Mouse (Mus musculus) G1E (cell line): ENCODE measurements around the gene Cops7a. TPM values are rescaled to one million over a fixed set of nuclear protein-coding genes. Genes with fewer than 3 reads are reported as not detected.
A peak's percentile ranks its signal among the peaks of the same experiment; 100 is the strongest.

Source experiments
- ATAC-seq: 2 replicates; pipeline ENCODE4 v1.8.0; 2016; ENCODE audit warnings: mild to moderate bottlenecking; ENCODE audit not compliant: insufficient number of reproducible peaks, poor library complexity, low FRiP score, severe bottlenecking; ENCODE audit errors: extremely low read depth
- DNase-seq: peaks from one replicate; pipeline ENCODE4 v3.0.0; 2012; ENCODE audit warnings: low spot score
- H3K27me3 ChIP-seq: 2 replicates; pipeline ENCODE4 v1.6.1; 2012; ENCODE audit warnings: mild to moderate bottlenecking, low read length, inconsistent platforms; ENCODE audit not compliant: insufficient read depth
- H3K36me3 ChIP-seq: replicated peaks from 2 replicates; pipeline ENCODE3; 2012; ENCODE audit warnings: mild to moderate bottlenecking, inconsistent platforms
- H3K4me1 ChIP-seq: 2 replicates; pipeline ENCODE4 v1.6.1; 2012; ENCODE audit warnings: low read depth, low read length, inconsistent platforms, mixed read lengths; ENCODE audit not compliant: insufficient read depth
- H3K4me3 ChIP-seq: 2 replicates; pipeline ENCODE4 v1.5.1; 2012; ENCODE audit warnings: low read depth, mild to moderate bottlenecking, inconsistent platforms, low read length, moderate library complexity, mixed read lengths
- H3K9me3 ChIP-seq: replicated peaks from 2 replicates; pipeline ENCODE4 v1.6.1; 2012; ENCODE audit warnings: inconsistent platforms
- CTCF ChIP-seq: IDR thresholded peaks from 2 replicates; pipeline ENCODE4 v1.5.1; 2012; ENCODE audit warnings: low read depth, low read length, inconsistent platforms, mixed read lengths
- GATA1 ChIP-seq: IDR thresholded peaks from 2 replicates; pipeline ENCODE4 v1.6.1; 2012; ENCODE audit warnings: borderline replicate concordance, low read length, inconsistent platforms, mixed read lengths
- GATA2 ChIP-seq: IDR thresholded peaks from 2 replicates; pipeline ENCODE4 v1.6.1; 2012; ENCODE audit warnings: low read depth, low read length, inconsistent platforms, borderline replicate concordance
- POLR2AphosphoS5 ChIP-seq: IDR thresholded peaks from 2 replicates; pipeline ENCODE4 v1.6.1; 2012; ENCODE audit warnings: low read depth, low read length, inconsistent platforms; ENCODE audit not compliant: insufficient replicate concordance
- TAL1 ChIP-seq: conservative IDR thresholded peaks from 2 replicates; pipeline ENCODE4 v1.6.1; 2012; ENCODE audit warnings: low read depth, low read length, inconsistent platforms, mixed read lengths
- polyA plus RNA-seq: library from polyadenylated mRNA; stranded (reverse); fragments of >175 nt; gene quantifications from 2 replicates; pipeline ENCODE4 v1.2.3, GENCODE M21; 2012
- total RNA-seq, 2 experiments: library from RNA; stranded (forward) in 1 of 2; stranded (reverse) in 1 of 2; fragments of 200-1000 nt in 1 of 2; fragments of >200 nt in 1 of 2; fragmentation: Nextera tagmentation in 1 of 2; gene quantifications; 2 replicates each; pipeline ENCODE4 v1.2.3; 2014 to 2017

The Cops7a gene
- total and polyA plus RNA-seq, 3 experiments = 62.2 to 123 (median 79.0) TPM

GRCm38 (mm10) chr6:124964638-124965037 lies 700 bp downstream of the Cops7a start:
- H3K4me1 ChIP-seq = peaks cover 54% of the 10 kb centered on the region
- DNase-seq (peak; percentile 26), ATAC-seq (no peak)
- no peak for TF ChIP-seq TAL1
- TF ChIP-seq POLR2AphosphoS5 = no peak
- no peak for TF ChIP-seq CTCF
- no peak for TF ChIP-seq GATA2
- TF ChIP-seq GATA1 = no peak
- peaks cover 63% of the 10 kb centered on the region for H3K36me3 ChIP-seq
- H3K9me3 ChIP-seq = no peaks in the 10 kb centered on the region; the same call in 1 of the 2 replicates
- peak overlapping the region; percentile 84 for H3K4me3 ChIP-seq
- no peaks in the 10 kb centered on the region for H3K27me3 ChIP-seq

GRCm38 (mm10) chr6:124961021-124961420 lies 4.3 kb downstream of the Cops7a start:
- H3K36me3 ChIP-seq = peaks cover 79% of the 10 kb centered on the region
- ATAC-seq = no peak
- no peaks in the 10 kb centered on the region for H3K27me3 ChIP-seq
- DNase-seq = no peak
- H3K4me3 ChIP-seq = no peak overlapping the region
- TF ChIP-seq GATA1 = no peak
- TF ChIP-seq GATA2 = no peak
- TF ChIP-seq TAL1 = no peak
- TF ChIP-seq CTCF = no peak
- no peaks in the 10 kb centered on the region for H3K9me3 ChIP-seq
- peaks cover 49% of the 10 kb centered on the region for H3K4me1 ChIP-seq

- no peaks in the 10 kb centered on the region for H3K9me3 ChIP-seq
- TF ChIP-seq GATA2 (no peak), GATA1 (no peak), POLR2AphosphoS5 (no peak), TAL1 (no peak), CTCF (no peak)
- ATAC-seq (no peak), DNase-seq (no peak)
- peaks cover 47% of the 10 kb centered on the region for H3K4me1 ChIP-seq
- no peaks in the 10 kb centered on the region for H3K27me3 ChIP-seq
- H3K36me3 ChIP-seq = peaks cover 89% of the 10 kb centered on the region
- H3K4me3 ChIP-seq = no peak overlapping the region
Measured at GRCm38 (mm10) chr6:124959960-124960359, 5.4 kb downstream of the Cops7a start.

- no peak overlapping the region for H3K4me3 ChIP-seq
- DNase-seq (no peak), ATAC-seq (no peak)
- H3K4me1 ChIP-seq = peaks cover 34% of the 10 kb centered on the region
- peaks cover 9% of the 10 kb centered on the region; the same call in 1 of the 2 replicates for H3K9me3 ChIP-seq
- H3K36me3 ChIP-seq = peaks cover 99% of the 10 kb centered on the region
- no peaks in the 10 kb centered on the region for H3K27me3 ChIP-seq
- TF ChIP-seq TAL1 (no peak), GATA2 (no peak), CTCF (no peak), POLR2AphosphoS5 (no peak), GATA1 (no peak)
Measured at GRCm38 (mm10) chr6:124958127-124958526, 7.2 kb downstream of the Cops7a start.

- DNase-seq (no peak), ATAC-seq (no peak)
- Histone ChIP-seq H3K4me1 (peaks cover 11% of the 10 kb centered on the region; the same call in 1 of the 2 replicates), H3K4me3 (no peak overlapping the region), H3K27me3 (no peaks in the 10 kb centered on the region), H3K9me3 (peaks cover 24% of the 10 kb centered on the region), H3K36me3 (peaks cover 76% of the 10 kb centered on the region)
- TF ChIP-seq POLR2AphosphoS5 (no peak), TAL1 (no peak), GATA2 (no peak), GATA1 (no peak), CTCF (no peak)
Measured at GRCm38 (mm10) chr6:124955212-124955611, 10.1 kb downstream of the Cops7a start.

- Histone ChIP-seq H3K36me3 (peaks cover 66% of the 10 kb centered on the region), H3K4me3 (no peak overlapping the region), H3K9me3 (peaks cover 24% of the 10 kb centered on the region), H3K4me1 (peaks cover 5% of the 10 kb centered on the region; the same call in 1 of the 2 replicates), H3K27me3 (no peaks in the 10 kb centered on the region)
- DNase-seq (no peak), ATAC-seq (no peak)
- no peak for TF ChIP-seq POLR2AphosphoS5
- TF ChIP-seq GATA2 = no peak
- TF ChIP-seq CTCF = no peak
Measured at GRCm38 (mm10) chr6:124953991-124954715, 11.2 kb downstream of the Cops7a start.
